Mouse (Mus musculus) myocyte (in vitro differentiated cells): ENCODE measurements around the gene Glis1.

Experiments used
- MAX ChIP-seq: IDR thresholded peaks from one replicate; pipeline ENCODE4 v1.6.1; 2011; ENCODE audit warnings: low read depth, mild to moderate bottlenecking, control low read depth
- POLR2A ChIP-seq: IDR thresholded peaks from one replicate; pipeline ENCODE4 v1.6.1; 2011; ENCODE audit warnings: low read depth, mild to moderate bottlenecking, control low read depth, moderate library complexity; ENCODE audit not compliant: insufficient read length
- POLR2AphosphoS2 ChIP-seq: IDR thresholded peaks from one replicate; pipeline ENCODE4 v1.6.1; 2011; ENCODE audit warnings: low read depth, control low read depth; ENCODE audit not compliant: insufficient read length

GRCm38 (mm10) chr4:107538561-107538960, 104.2 kb downstream of the Glis1 start:
- TF ChIP-seq MAX (no peak), POLR2A (no peak), POLR2AphosphoS2 (no peak)
